ENCODE assay signal across 20 mouse cellular contexts in genomic region chr9:60305204-60305840, GRCm38 (mm10).
A peak's percentile ranks its signal among the peaks of the same experiment; 100 is the strongest.
DNase-seq lines count a peak whose midpoint lies in the region; ATAC-seq and TF ChIP-seq lines count a peak whose summit lies in the region.
"Had no signal": no experiment of that assay in that cellular context is flagged by ENCODE, and none has a peak within 500 bp of the region (broad histone marks: within the 10 kb centered on the region; RNA-seq: fewer than 3 reads in every experiment).

No protein-coding gene starts in this region.

- peaks cover 12% of the 10 kb centered on the region for H3K4me1 ChIP-seq in kidney, postnatal 0 days (replicated peaks; ENCODE audit: insufficient read depth, low read length)
- peaks cover 10% of the 10 kb centered on the region for H3K4me1 ChIP-seq in stomach, embryonic 14.5 days (ENCODE audit: control insufficient read depth, insufficient read depth, low read length)

- no peak overlapping the region for H3K4me3 ChIP-seq in kidney, postnatal 0 days (replicated peaks; ENCODE audit: low read depth, low read length)
- no peak overlapping the region for H3K4me3 ChIP-seq in stomach, embryonic 14.5 days (ENCODE audit: low read depth, low read length)
- H3K4me3 ChIP-seq: erythroblast, embryonic 14.5 days; heart, embryonic 13.5 days; lung, embryonic 15.5 days had no signal

- H3K27me3 ChIP-seq in kidney, postnatal 0 days (ENCODE audit: insufficient read depth, low read length): no peaks in the 10 kb centered on the region
- no peaks in the 10 kb centered on the region for H3K27me3 ChIP-seq in stomach, embryonic 14.5 days (ENCODE audit: control insufficient read depth, insufficient read depth, low read length)
- H3K27me3 ChIP-seq: heart, embryonic 13.5 days; lung, embryonic 15.5 days had no signal

- no peak for TF ChIP-seq CTCF in kidney, postnatal 0 days (IDR thresholded peaks at IDR 0.05; ENCODE audit: low read depth)

- H3K9ac ChIP-seq in kidney, postnatal 0 days (ENCODE audit: low read depth, low read length): no peak overlapping the region
- H3K9ac ChIP-seq in stomach, embryonic 14.5 days (replicated peaks; ENCODE audit: low read depth, low read length): no peak overlapping the region
- H3K9ac ChIP-seq: heart, embryonic 13.5 days; lung, embryonic 15.5 days had no signal

- intact Hi-C loops in gastrocnemius, postnatal 14 days (cut with DNase I; ENCODE audit: low total_unique reads): no loop called here

- no peak for ATAC-seq in kidney, postnatal 0 days (replicated peaks; ENCODE audit: low FRiP score, low read depth)
- ATAC-seq in stomach, embryonic 14.5 days (ENCODE audit: insufficient number of reproducible peaks, insufficient read depth, low FRiP score, low read depth): no peak
- ATAC-seq: forebrain, embryonic 16.5 days; hindbrain, embryonic 16.5 days; midbrain, embryonic 16.5 days had no signal

- H3K36me3 ChIP-seq in kidney, postnatal 0 days (ENCODE audit: insufficient read depth, low read length): 0 out of 2 replicates have a peak, but pooled peaks cover 5% of the 10 kb centered on the region
- H3K36me3 ChIP-seq in stomach, embryonic 14.5 days (ENCODE audit: control insufficient read depth, insufficient read depth, low read length): no peaks in the 10 kb centered on the region
- H3K36me3 ChIP-seq: G1E; lung, embryonic 15.5 days had no signal

- WGBS in kidney, postnatal 0 days: 91% methylated on average over 2 of the region's 2 CpGs
- WGBS in stomach, embryonic 14.5 days: 87% methylated on average over 2 of the region's 2 CpGs

- H3K27ac ChIP-seq in kidney, postnatal 0 days: peak overlapping the region; percentile 8; the same call in 1 of the 2 replicates
- peak overlapping the region; percentile 52; the same call in 1 of the 2 replicates for H3K27ac ChIP-seq in stomach, embryonic 14.5 days (ENCODE audit: low read length)
- H3K27ac ChIP-seq: heart, embryonic 13.5 days; lung, embryonic 15.5 days had no signal

- no peaks in the 10 kb centered on the region for H3K9me3 ChIP-seq in kidney, postnatal 0 days (replicated peaks; ENCODE audit: low read length)
- H3K9me3 ChIP-seq in stomach, embryonic 14.5 days (ENCODE audit: control insufficient read depth, low read depth, low read length): peaks cover 5% of the 10 kb centered on the region; the same call in 1 of the 2 replicates

- H3K4me2 ChIP-seq in kidney, postnatal 0 days (ENCODE audit: low read length): no peak overlapping the region
- H3K4me2 ChIP-seq in stomach, embryonic 14.5 days (replicated peaks; ENCODE audit: low read depth, low read length): no peak overlapping the region
- H3K4me2 ChIP-seq: heart, embryonic 13.5 days; lung, embryonic 15.5 days; midbrain, embryonic 11.5 days had no signal

- DNase-seq in adrenal gland, adult 2 months: peak; percentile 54
- DNase-seq in adrenal gland, postnatal 25 days: no peak
- DNase-seq in kidney, postnatal 0 days (ENCODE audit: low spot score): no peak
- no peak for DNase-seq in kidney, adult 11 months
- no peak for DNase-seq in urinary bladder, postnatal 14 days (ENCODE audit: low spot score)
- DNase-seq in gastrocnemius, postnatal 14 days: no peak
- DNase-seq: heart, postnatal 14 days; kidney, postnatal 10 days; liver; right cerebral cortex, postnatal 25 days; spleen, adult 18-20 months had no signal
